Mouse (Mus musculus) gastrocnemius, adult 8-10 months (tissue): Measurements from ENCODE around the gene Kcnc4. TPM values are rescaled to one million over a fixed set of nuclear protein-coding genes. Genes with fewer than 3 reads are reported as not detected.

Experiments used
- DNase-seq, 2 experiments: peaks; one replicate each; pipeline ENCODE4 v3.0.0; 2022; ENCODE audit warnings: low spot score in 2 of 2
- total RNA-seq, 4 experiments: library from RNA; stranded (reverse); gene quantifications; 2 replicates each; pipeline ENCODE4 v1.2.4; 2022

The Kcnc4 gene
- total RNA-seq, 4 experiments from 2014 or later, result 42.7 to 61.6 (median 50.2) TPM

GRCm38 (mm10) chr3:107458528-107459195, 690 bp downstream of the Kcnc4 start:
- no peak for DNase-seq

GRCm38 (mm10) chr3:107458104-107458503, 1.2 kb downstream of the Kcnc4 start:
- no peak for DNase-seq

GRCm38 (mm10) chr3:107454280-107454679, 5.1 kb downstream of the Kcnc4 start:
- DNase-seq, result no peak

GRCm38 (mm10) chr3:107446822-107447221, 12.5 kb downstream of the Kcnc4 start:
- no peak for DNase-seq

- DNase-seq, result no peak
Observed at GRCm38 (mm10) chr3:107443866-107444265, 15.5 kb downstream of the Kcnc4 start.

GRCm38 (mm10) chr3:107442191-107442590, 17.2 kb downstream of the Kcnc4 start:
- no peak for DNase-seq

- no peak for DNase-seq
Observed at GRCm38 (mm10) chr3:107441306-107441705, 18.0 kb downstream of the Kcnc4 start.

- DNase-seq, result no peak
Observed at GRCm38 (mm10) chr3:107439280-107439679, 20.1 kb downstream of the Kcnc4 start.

GRCm38 (mm10) chr3:107437666-107438065, 21.7 kb downstream of the Kcnc4 start:
- DNase-seq, result no peak

GRCm38 (mm10) chr3:107436434-107436833, 22.9 kb downstream of the Kcnc4 start:
- no peak for DNase-seq

- no peak for DNase-seq
Observed at GRCm38 (mm10) chr3:107433614-107434013, 25.7 kb downstream of the Kcnc4 start.

GRCm38 (mm10) chr3:107431268-107431667, 28.1 kb downstream of the Kcnc4 start:
- no peak for DNase-seq

GRCm38 (mm10) chr3:107424258-107425041, 34.9 kb downstream of the Kcnc4 start:
- no peak for DNase-seq

GRCm38 (mm10) chr3:107420156-107420555, 39.2 kb downstream of the Kcnc4 start:
- no peak for DNase-seq

- no peak for DNase-seq
Observed at GRCm38 (mm10) chr3:107417287-107417644, 42.1 kb downstream of the Kcnc4 start.

GRCm38 (mm10) chr3:107416541-107417286, 42.6 kb downstream of the Kcnc4 start:
- no peak for DNase-seq

GRCm38 (mm10) chr3:107413093-107413492, 46.3 kb downstream of the Kcnc4 start:
- DNase-seq, result no peak

GRCm38 (mm10) chr3:107412509-107412908, 46.8 kb downstream of the Kcnc4 start:
- peak in 1 of 2 experiments; percentile 24 for DNase-seq

- DNase-seq, result no peak
Observed at GRCm38 (mm10) chr3:107411669-107412068, 47.7 kb downstream of the Kcnc4 start.

- DNase-seq, result no peak
Observed at GRCm38 (mm10) chr3:107401401-107401800, 58.0 kb downstream of the Kcnc4 start.

GRCm38 (mm10) chr3:107399991-107400640, 59.2 kb downstream of the Kcnc4 start:
- peak in 1 of 2 experiments; percentile 62 for DNase-seq

GRCm38 (mm10) chr3:107391198-107391597, 68.2 kb downstream of the Kcnc4 start:
- DNase-seq, result no peak
